Mouse (Mus musculus) MEL (cell line): ENCODE data around the gene Erg. TPM values are rescaled to one million over a fixed set of nuclear protein-coding genes. Genes with fewer than 3 reads are reported as not detected.

ENCODE experiments used
- DNase-seq: peaks from one replicate; pipeline ENCODE4 v3.0.0; 2011; ENCODE audit warnings: low read depth, low spot score
- H3K27ac ChIP-seq: 2 replicates; pipeline ENCODE4 v1.5.1; 2012; ENCODE audit warnings: low read depth, mild to moderate bottlenecking, control low read depth, low read length, moderate library complexity; ENCODE audit not compliant: control insufficient read depth
- H3K27me3 ChIP-seq, 2 experiments: fragments of 150-350 bp in 1 of 2; sonication (generic) in 1 of 2; 2 replicates each; pipeline ENCODE4 v1.6.1; 2012; ENCODE audit warnings: low read length in 2 of 2, mild to moderate bottlenecking in 2 of 2, improper control_type of control experiment in 1 of 2, moderate library complexity in 1 of 2; ENCODE audit not compliant: insufficient read depth in 2 of 2, control insufficient read depth in 1 of 2
- H3K36me3 ChIP-seq, 2 experiments: 2 replicates each; pipeline ENCODE4 v1.6.1; 2012 to 2014; ENCODE audit warnings: low read length in 2 of 2, improper control_type of control experiment in 1 of 2, inconsistent platforms in 1 of 2, mild to moderate bottlenecking in 1 of 2; ENCODE audit not compliant: insufficient read depth in 2 of 2, control insufficient read depth in 1 of 2
- H3K4me1 ChIP-seq, 2 experiments: fragments of 150-350 bp in 1 of 2; sonication (generic) in 1 of 2; 2 replicates each; pipeline ENCODE4 v1.6.1; 2012; ENCODE audit warnings: low read length in 2 of 2, improper control_type of control experiment in 1 of 2, mild to moderate bottlenecking in 1 of 2; ENCODE audit not compliant: insufficient read depth in 2 of 2, control insufficient read depth in 1 of 2
- H3K4me3 ChIP-seq, 2 experiments: fragments of 150-350 bp in 1 of 2; sonication (generic) in 1 of 2; 2 replicates each; pipeline ENCODE4 v1.5.1; 2012; ENCODE audit warnings: low read depth in 2 of 2, low read length in 2 of 2, mild to moderate bottlenecking in 2 of 2, moderate library complexity in 2 of 2, control low read depth in 1 of 2, improper control_type of control experiment in 1 of 2; ENCODE audit not compliant: control insufficient read depth in 1 of 2, insufficient read depth in 1 of 2
- H3K79me2 ChIP-seq: 2 replicates; pipeline ENCODE4 v1.6.1; 2012; ENCODE audit warnings: mild to moderate bottlenecking, low read length, moderate library complexity; ENCODE audit not compliant: control insufficient read depth, poor library complexity, insufficient read depth
- H3K9ac ChIP-seq: 2 replicates; pipeline ENCODE4 v1.6.1; 2012; ENCODE audit warnings: low read depth, mild to moderate bottlenecking, control low read depth, low read length, moderate library complexity; ENCODE audit not compliant: control insufficient read depth, poor library complexity, severe bottlenecking
- H3K9me3 ChIP-seq: fragments of 150-350 bp; sonication (generic); replicated peaks from 2 replicates; pipeline ENCODE4 v1.6.1; 2012; ENCODE audit warnings: mild to moderate bottlenecking, low read length, improper control_type of control experiment, moderate library complexity; ENCODE audit not compliant: insufficient read depth
- BHLHE40 ChIP-seq: IDR thresholded peaks from 2 replicates; pipeline ENCODE4 v1.6.1; 2012; ENCODE audit warnings: low read depth, mild to moderate bottlenecking, inconsistent platforms, low read length, improper control_type of control experiment, borderline replicate concordance
- CHD2 ChIP-seq: IDR thresholded peaks from 2 replicates; pipeline ENCODE4 v1.6.1; 2011; ENCODE audit warnings: low read length, improper control_type of control experiment
- CTCF ChIP-seq, 3 experiments: IDR thresholded peaks in 2 of 3; conservative IDR thresholded peaks in 1 of 3; 2 replicates each; pipeline ENCODE4 v1.5.1; 2011 to 2012; ENCODE audit warnings: low read length in 3 of 3, low read depth in 2 of 3, mild to moderate bottlenecking in 2 of 3, improper control_type of control experiment in 1 of 3, inconsistent platforms in 1 of 3, mixed read lengths in 1 of 3, moderate library complexity in 1 of 3; ENCODE audit not compliant: control insufficient read depth in 1 of 3, insufficient read depth in 1 of 3, poor library complexity in 1 of 3, severe bottlenecking in 1 of 3
- E2F4 ChIP-seq: IDR thresholded peaks from 2 replicates; pipeline ENCODE4 v1.6.1; 2011; ENCODE audit warnings: low read depth, low read length, improper control_type of control experiment, borderline replicate concordance
- GABPA ChIP-seq: IDR thresholded peaks from 2 replicates; pipeline ENCODE4 v1.6.1; 2012; ENCODE audit warnings: low read depth, mild to moderate bottlenecking, inconsistent platforms, low read length, improper control_type of control experiment, moderate library complexity
- KAT2A ChIP-seq: conservative IDR thresholded peaks from 2 replicates; pipeline ENCODE4 v1.6.1; 2012; ENCODE audit warnings: low read depth, low read length, improper control_type of control experiment, inconsistent platforms
- MAFK ChIP-seq: IDR thresholded peaks from 2 replicates; pipeline ENCODE4 v1.6.1; 2011; ENCODE audit warnings: low read depth, mild to moderate bottlenecking, low read length, improper control_type of control experiment, borderline replicate concordance
- MAX ChIP-seq: IDR thresholded peaks from 2 replicates; pipeline ENCODE4 v1.6.1; 2011; ENCODE audit warnings: low read length, improper control_type of control experiment
- MAZ ChIP-seq: IDR thresholded peaks from 2 replicates; pipeline ENCODE4 v1.6.1; 2012; ENCODE audit warnings: low read depth, mild to moderate bottlenecking, inconsistent platforms, low read length, improper control_type of control experiment
- MEF2A ChIP-seq: IDR thresholded peaks from 2 replicates; pipeline ENCODE4 v1.6.1; 2014; ENCODE audit warnings: low read depth, mild to moderate bottlenecking, inconsistent platforms, low read length, improper control_type of control experiment; ENCODE audit not compliant: poor library complexity, insufficient replicate concordance, severe bottlenecking; ENCODE audit errors: extremely low read depth
- MXI1 ChIP-seq: IDR thresholded peaks from 2 replicates; pipeline ENCODE4 v1.6.1; 2011; ENCODE audit warnings: mild to moderate bottlenecking, low read depth, low read length, improper control_type of control experiment
- MYB ChIP-seq: IDR thresholded peaks from 2 replicates; pipeline ENCODE4 v1.6.1; 2011; ENCODE audit warnings: mild to moderate bottlenecking, low read depth, low read length, improper control_type of control experiment
- NELFE ChIP-seq: IDR thresholded peaks from 2 replicates; pipeline ENCODE4 v1.6.1; 2011; ENCODE audit warnings: low read depth, low read length, improper control_type of control experiment
- NRF1 ChIP-seq: IDR thresholded peaks from 2 replicates; pipeline ENCODE4 v1.6.1; 2014; ENCODE audit warnings: low read depth, mild to moderate bottlenecking, inconsistent platforms, low read length, improper control_type of control experiment, moderate library complexity; ENCODE audit not compliant: poor library complexity, insufficient read depth, severe bottlenecking
- POLR2A ChIP-seq, 2 experiments: IDR thresholded peaks; 2 replicates each; pipeline ENCODE4 v1.6.1; 2011 to 2012; ENCODE audit warnings: low read length in 2 of 2, mild to moderate bottlenecking in 2 of 2, control low read depth in 1 of 2, improper control_type of control experiment in 1 of 2, low read depth in 1 of 2, moderate library complexity in 1 of 2; ENCODE audit not compliant: control insufficient read depth in 1 of 2, insufficient read depth in 1 of 2, poor library complexity in 1 of 2
- POLR2AphosphoS2 ChIP-seq: IDR thresholded peaks from 2 replicates; pipeline ENCODE4 v1.6.1; 2011; ENCODE audit warnings: low read length, improper control_type of control experiment
- POLR2AphosphoS5 ChIP-seq: IDR thresholded peaks from 2 replicates; pipeline ENCODE4 v1.6.1; 2012; ENCODE audit warnings: low read depth, borderline replicate concordance, mild to moderate bottlenecking, inconsistent platforms, low read length, moderate library complexity, mixed read lengths
- SMC3 ChIP-seq: IDR thresholded peaks from 2 replicates; pipeline ENCODE4 v1.6.1; 2011; ENCODE audit warnings: low read depth, low read length, improper control_type of control experiment
- TCF12 ChIP-seq: IDR thresholded peaks from 2 replicates; pipeline ENCODE4 v1.6.1; 2014; ENCODE audit warnings: low read depth, mild to moderate bottlenecking, inconsistent platforms, low read length, improper control_type of control experiment, moderate library complexity
- UBTF ChIP-seq: IDR thresholded peaks from 2 replicates; pipeline ENCODE4 v1.6.1; 2012; ENCODE audit warnings: low read depth, mild to moderate bottlenecking, inconsistent platforms, low read length, improper control_type of control experiment, moderate library complexity, borderline replicate concordance; ENCODE audit not compliant: insufficient read depth
- USF1 ChIP-seq: IDR thresholded peaks from 2 replicates; pipeline ENCODE4 v1.6.1; 2014; ENCODE audit warnings: low read depth, mild to moderate bottlenecking, inconsistent platforms, low read length, improper control_type of control experiment, moderate library complexity
- ZC3H11A ChIP-seq: IDR thresholded peaks from 2 replicates; pipeline ENCODE4 v1.6.1; 2012; ENCODE audit warnings: low read depth, mild to moderate bottlenecking, inconsistent platforms, low read length, improper control_type of control experiment
- ZNF384 ChIP-seq: IDR thresholded peaks from 2 replicates; pipeline ENCODE4 v1.6.1; 2012; ENCODE audit warnings: low read depth, mild to moderate bottlenecking, inconsistent platforms, low read length, improper control_type of control experiment
- polyA plus RNA-seq, 2 experiments: library from polyadenylated mRNA; stranded (reverse) in 1 of 2; unstranded in 1 of 2; fragments of >175 nt in 1 of 2; fragments of >200 nt in 1 of 2; gene quantifications; 2 replicates each; pipeline versions ENCODE4 v1.2.1 to v1.2.4; 2012; ENCODE audit warnings: low replicate concordance in 2 of 2, low read depth in 1 of 2; ENCODE audit not compliant: insufficient read length in 2 of 2, insufficient read depth in 1 of 2, missing spikeins in 1 of 2
- total RNA-seq: library from RNA; depleted of rRNA; stranded (reverse); fragments of 300-350 nt; gene quantifications from 2 replicates; pipeline ENCODE4 v1.2.3, GENCODE M21; 2012

The Erg gene
- total and polyA plus RNA-seq, 3 experiments = 0.11 to 0.27 TPM; not detected in 1

GRCm38 (mm10) chr16:95376834-95377233, 209.6 kb downstream of the Erg start:
- TF ChIP-seq ZNF384 (no peak), E2F4 (no peak), CHD2 (no peak), TCF12 (no peak), NRF1 (no peak), CTCF (IDR thresholded peaks at IDR 0.05 in 2 of 3, conservative IDR thresholded peaks at IDR 0.05 in 1 of 3; ENCODE audit: control insufficient read depth in 1 of 3, insufficient read depth in 1 of 3, low read depth in 2 of 3, low read length in 3 of 3, poor library complexity in 1 of 3, severe bottlenecking in 1 of 3) (no peak), ZC3H11A (no peak), MAX (no peak)
- H3K36me3 ChIP-seq = peaks cover 0 to 1% of the 10 kb centered on the region in 2 experiments; a peak in 2 of 4 replicates

GRCm38 (mm10) chr16:95376364-95376763, 210.0 kb downstream of the Erg start:
- no peak overlapping the region for H3K9ac ChIP-seq
- peaks cover 0 to under 1% of the 10 kb centered on the region in 2 experiments; a peak in 2 of 4 replicates for H3K27me3 ChIP-seq

More at GRCm38 (mm10) chr16:95376834-95377233, 209.6 kb downstream of the Erg start:
- H3K4me3 ChIP-seq = no peak overlapping the region
- H3K9me3 ChIP-seq = no peaks in the 10 kb centered on the region
- H3K27ac ChIP-seq = no peak overlapping the region
- no peaks in the 10 kb centered on the region for H3K79me2 ChIP-seq
- peaks cover 4 to 7% of the 10 kb centered on the region in 2 experiments for H3K4me1 ChIP-seq
- H3K9ac ChIP-seq = no peak overlapping the region
- no peak for DNase-seq
- no peaks in the 10 kb centered on the region; a peak in 2 of 4 replicates for H3K27me3 ChIP-seq

GRCm38 (mm10) chr16:95374646-95375045, 211.7 kb downstream of the Erg start:
- Histone ChIP-seq H3K9me3 (no peaks in the 10 kb centered on the region), H3K4me3 (no peak overlapping the region), H3K9ac (no peak overlapping the region), H3K36me3 (no peaks in the 10 kb centered on the region), H3K4me1 (no peaks in the 10 kb centered on the region), H3K27me3 (peaks cover 0 to 3% of the 10 kb centered on the region in 2 experiments; a peak in 3 of 4 replicates), H3K27ac (no peak overlapping the region), H3K79me2 (no peaks in the 10 kb centered on the region)
- TF ChIP-seq MXI1 = no peak
- TF ChIP-seq USF1 = no peak
- no peak for TF ChIP-seq UBTF
- TF ChIP-seq POLR2A (IDR thresholded peaks at IDR 0.05; ENCODE audit: control insufficient read depth in 1 of 2, insufficient read depth in 1 of 2, low read depth in 1 of 2, low read length in 2 of 2, poor library complexity in 1 of 2) = no peak
- no peak for TF ChIP-seq MEF2A
- TF ChIP-seq NELFE = no peak
- no peak for TF ChIP-seq NRF1
- no peak for TF ChIP-seq MAFK
- TF ChIP-seq ZNF384 = no peak
- TF ChIP-seq POLR2AphosphoS5 = no peak
- no peak for TF ChIP-seq GABPA
- TF ChIP-seq CHD2 = no peak
- no peak for TF ChIP-seq MYB
- TF ChIP-seq SMC3 = no peak
- no peak for TF ChIP-seq KAT2A
- TF ChIP-seq POLR2AphosphoS2 = no peak
- DNase-seq = no peak

More at GRCm38 (mm10) chr16:95376364-95376763, 210.0 kb downstream of the Erg start:
- Histone ChIP-seq H3K4me1 (peaks cover under 1 to 3% of the 10 kb centered on the region in 2 experiments; a peak in 1 of 4 replicates), H3K4me3 (no peak overlapping the region), H3K27ac (no peak overlapping the region), H3K79me2 (no peaks in the 10 kb centered on the region), H3K36me3 (no peaks in the 10 kb centered on the region; a peak in 1 of 4 replicates), H3K9me3 (no peaks in the 10 kb centered on the region)
- no peak for TF ChIP-seq NRF1
- TF ChIP-seq MAX = no peak
- no peak for TF ChIP-seq BHLHE40
- no peak for TF ChIP-seq MAZ
- DNase-seq = no peak
